Mouse (Mus musculus): ENCODE measurements around the gene Sstr3. TPM values are rescaled to one million over a fixed set of nuclear protein-coding genes. Genes with fewer than 3 reads are reported as not detected.

The Sstr3 gene
- 4.5 and 6.0 TPM in 2 replicates for polyA plus RNA-seq (2021; fragmentation: Nextera tagmentation)
- long read RNA-seq, experiment 1, full-length matches to known transcripts, result 42 of 78 reads
- long read RNA-seq, experiment 1, partial matches to known transcripts, result 14 of 78 reads
- long read RNA-seq, experiment 1, other reads (novel, unspliced or antisense), result 22 of 78 reads
- long read RNA-seq, experiment 2, full-length matches to known transcripts, result 3 of 6 reads
- long read RNA-seq, experiment 2, partial matches to known transcripts, result 0 of 6 reads
- long read RNA-seq, experiment 2, other reads (novel, unspliced or antisense), result 3 of 6 reads

DNA sequence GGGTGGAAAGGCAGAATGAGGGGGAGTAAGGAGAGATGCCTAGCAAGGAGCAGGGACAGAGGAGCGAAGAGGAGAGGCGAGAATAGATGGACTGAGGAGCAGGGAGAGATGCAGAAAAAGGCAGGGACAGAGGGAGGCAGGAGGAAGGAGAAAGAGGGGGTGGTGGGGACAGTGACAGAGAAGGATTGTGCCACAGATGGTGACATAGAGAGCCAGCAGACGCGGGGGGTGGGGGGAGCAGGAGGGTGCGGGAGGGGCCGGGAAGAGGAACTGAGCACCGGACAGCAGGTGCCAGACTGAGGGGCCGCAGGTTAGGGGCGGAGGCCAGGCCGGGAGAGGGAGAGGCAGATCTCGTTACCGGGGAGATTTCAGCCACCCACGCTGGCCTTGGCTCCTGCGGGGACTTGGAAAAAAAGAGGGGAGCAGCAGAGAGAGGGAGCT is at the start of gene Sstr3:
Sstr3 (minus strand) TSS at position 125 of the 441 bp plus-strand sequence.

DNA sequence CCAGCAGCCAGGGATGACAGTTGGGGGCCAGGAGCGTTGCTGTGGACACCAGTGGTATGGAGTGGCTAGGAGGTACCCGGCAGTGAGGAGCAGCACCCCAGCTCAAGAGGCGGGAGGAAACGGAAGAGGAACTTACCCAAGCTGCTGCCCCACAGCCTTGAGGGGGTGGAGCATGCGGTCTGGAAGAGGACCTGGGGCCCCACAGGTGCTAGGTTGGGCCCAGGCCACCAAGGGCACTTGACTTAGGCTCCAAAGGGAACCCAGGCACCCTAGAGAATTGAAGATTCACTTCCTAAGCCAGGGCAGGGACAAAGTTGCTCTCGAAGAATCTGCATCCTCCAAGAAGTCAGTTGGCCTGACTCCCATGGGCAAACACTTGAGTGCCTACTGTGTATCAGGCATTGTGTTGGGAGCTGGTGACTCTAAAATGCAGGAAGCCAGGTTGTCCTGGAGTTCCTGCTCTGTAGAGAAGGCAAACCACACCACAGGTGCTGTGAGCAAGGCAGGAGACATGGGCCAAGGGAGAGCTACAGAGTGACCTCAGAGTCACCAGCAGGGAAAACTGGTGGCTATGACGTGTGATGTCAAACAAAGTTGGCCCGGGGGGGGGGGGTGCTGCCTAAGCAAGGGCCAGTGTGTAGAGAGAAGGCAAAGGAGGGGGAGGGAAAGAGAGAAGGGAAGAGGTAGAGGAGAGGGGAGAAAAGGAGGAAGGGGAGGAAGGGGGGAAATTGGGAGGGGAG is 28.3 kb upstream of the Sstr3 start, which contains the start of gene Rac2:
Rac2 (minus strand) TSS at position 126 of the 740 bp plus-strand sequence.

DNA sequence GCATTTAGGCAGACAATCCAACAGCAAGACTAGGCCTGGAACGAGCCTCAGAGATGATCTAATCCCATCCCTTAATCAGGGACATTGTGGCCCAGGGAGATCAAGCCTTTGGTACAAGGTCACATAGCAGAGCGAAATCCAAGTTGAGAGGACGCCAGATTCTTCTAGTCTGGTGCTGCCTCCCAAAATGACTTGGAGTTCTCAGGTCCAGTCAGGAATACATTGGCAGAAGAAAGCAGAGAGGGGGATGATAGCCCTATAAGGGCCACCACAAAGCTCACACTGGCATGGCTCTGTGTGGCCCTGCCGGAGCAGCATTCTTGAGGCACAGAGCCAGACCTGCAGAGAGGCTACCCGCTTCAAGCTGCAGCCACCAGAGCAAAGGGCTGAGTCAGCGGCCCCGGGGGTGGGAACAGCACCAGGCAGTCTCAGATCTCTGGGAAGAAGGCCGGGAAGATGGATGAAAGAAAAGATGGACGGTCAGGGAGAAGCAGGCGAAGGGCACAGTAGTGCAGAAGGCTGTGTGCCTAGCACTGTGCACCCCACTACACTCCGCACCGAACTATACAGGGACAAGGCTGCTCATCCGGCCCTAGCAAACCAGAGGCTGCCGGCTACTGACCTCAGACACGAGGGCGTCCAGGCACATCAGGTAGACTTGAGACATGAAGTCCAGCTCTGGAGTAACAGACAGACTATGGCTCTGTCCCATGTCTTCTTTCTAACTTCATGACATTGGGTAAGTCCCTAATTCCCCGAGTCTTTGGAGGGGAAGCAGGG is 13.6 kb downstream of the Sstr3 start, which contains the start of gene C1qtnf6:
C1qtnf6 (minus strand) TSS at position 746 of the 780 bp plus-strand sequence.

DNA sequence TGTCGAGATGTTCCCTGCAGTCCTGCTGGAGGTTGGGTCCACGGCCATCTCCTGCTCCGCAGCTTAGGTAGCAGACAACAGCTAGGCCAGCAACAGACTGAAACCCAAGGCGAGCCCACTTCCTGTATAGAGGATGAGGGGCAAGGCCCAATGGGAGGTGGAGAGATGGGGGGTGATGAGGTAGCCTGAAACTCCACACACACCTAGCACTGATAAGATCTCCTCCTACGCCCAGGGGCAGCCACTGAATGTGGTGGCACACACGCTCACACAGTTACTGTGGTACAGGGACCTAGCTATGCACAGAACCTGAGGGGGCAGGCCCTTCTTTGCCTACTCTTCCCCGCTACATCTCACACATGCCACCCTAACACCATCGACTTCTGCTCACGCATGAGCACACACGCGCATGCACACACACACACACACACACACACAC is 49.5 kb downstream of the Sstr3 start, which contains the start of gene Il2rb:
Il2rb (minus strand) TSS at position 304 of the 439 bp plus-strand sequence.

Other genes starting within 250 kb of the Sstr3 start
- gene Csf2rb2, start 239.0 kb downstream of the Sstr3 start, polyA plus RNA-seq (2021; fragmentation: Nextera tagmentation), result 0.21 and 0.48 TPM in 2 replicates
- gene Csf2rb, start 218.9 kb downstream of the Sstr3 start, polyA plus RNA-seq (2021; fragmentation: Nextera tagmentation), result 0.68 and 0.89 TPM in 2 replicates
- not detected in 2 replicates for gene Tex33, start 148.8 kb downstream of the Sstr3 start, polyA plus RNA-seq (2021; fragmentation: Nextera tagmentation)
- gene Tst, start 138.8 kb downstream of the Sstr3 start, polyA plus RNA-seq (2021; fragmentation: Nextera tagmentation), result 97.1 and 101 TPM in 2 replicates
- 3.3 and 4.3 TPM in 2 replicates for gene Mpst, start 138.3 kb downstream of the Sstr3 start, polyA plus RNA-seq (2021; fragmentation: Nextera tagmentation)
- 34.9 and 167 TPM in 2 replicates for gene Kctd17, start 116.1 kb downstream of the Sstr3 start, polyA plus RNA-seq (2021; fragmentation: Nextera tagmentation)
- 0.93 and 1.1 TPM in 2 replicates for gene Tmprss6, start 76.1 kb downstream of the Sstr3 start, polyA plus RNA-seq (2021; fragmentation: Nextera tagmentation)
- gene Il2rb, start 49.4 kb downstream of the Sstr3 start, polyA plus RNA-seq (2021; fragmentation: Nextera tagmentation), result 0.05 and 0.06 TPM in 2 replicates
- gene C1qtnf6, start 13.3 kb downstream of the Sstr3 start, polyA plus RNA-seq (2021; fragmentation: Nextera tagmentation), result 0.23 and 0.33 TPM in 2 replicates
- 5.5 and 9.9 TPM in 2 replicates for gene Rac2, start 28.1 kb upstream of the Sstr3 start, polyA plus RNA-seq (2021; fragmentation: Nextera tagmentation)
- gene Cyth4, start 52.4 kb upstream of the Sstr3 start, polyA plus RNA-seq (2021; fragmentation: Nextera tagmentation), result 3.1 and 3.8 TPM in 2 replicates
- 8.0 and 9.8 TPM in 2 replicates for gene Elfn2, start 174.1 kb upstream of the Sstr3 start, polyA plus RNA-seq (2021; fragmentation: Nextera tagmentation)
- gene Mfng, start 228.8 kb upstream of the Sstr3 start, polyA plus RNA-seq (2021; fragmentation: Nextera tagmentation), result 2.3 and 4.0 TPM in 2 replicates